Mouse (Mus musculus): ENCODE data around the gene Lgals7. TPM values are rescaled to one million over a fixed set of nuclear protein-coding genes. Genes with fewer than 3 reads are reported as not detected.

Gene Lgals7
- polyA plus RNA-seq (2016; fragmentation: Nextera tagmentation; extraction: Ambion mirVana): 3.1 and 3.5 TPM in 2 replicates

- Histone ChIP-seq H3K36me3 (no peaks in the 10 kb centered on the region), H3K27ac (no peak within 1 kb of the TSS), H3K4me2 (replicated peaks) (no peak within 1 kb of the TSS), H3K9me3 (replicated peaks) (peaks cover 5% of the 10 kb centered on the region; the same call in 1 of the 2 replicates), H3K9ac (no peak within 1 kb of the TSS), H3K4me3 (no peak within 1 kb of the TSS), H3K27me3 (0 out of 2 replicates have a peak, but pooled peaks cover 3% of the 10 kb centered on the region), H3K4me1 (peaks cover 14% of the 10 kb centered on the region; the same call in 1 of the 2 replicates)
- 85% methylated on average over 6 of the region's 6 CpGs for WGBS
- ATAC-seq (ENCODE audit: low FRiP score): no peak
Measured at GRCm38 (mm10) chr7:28863540-28863939, at the start of gene Lgals7. Gene Lgals7, plus strand, starts transcription at chr7:28863853.

DNA sequence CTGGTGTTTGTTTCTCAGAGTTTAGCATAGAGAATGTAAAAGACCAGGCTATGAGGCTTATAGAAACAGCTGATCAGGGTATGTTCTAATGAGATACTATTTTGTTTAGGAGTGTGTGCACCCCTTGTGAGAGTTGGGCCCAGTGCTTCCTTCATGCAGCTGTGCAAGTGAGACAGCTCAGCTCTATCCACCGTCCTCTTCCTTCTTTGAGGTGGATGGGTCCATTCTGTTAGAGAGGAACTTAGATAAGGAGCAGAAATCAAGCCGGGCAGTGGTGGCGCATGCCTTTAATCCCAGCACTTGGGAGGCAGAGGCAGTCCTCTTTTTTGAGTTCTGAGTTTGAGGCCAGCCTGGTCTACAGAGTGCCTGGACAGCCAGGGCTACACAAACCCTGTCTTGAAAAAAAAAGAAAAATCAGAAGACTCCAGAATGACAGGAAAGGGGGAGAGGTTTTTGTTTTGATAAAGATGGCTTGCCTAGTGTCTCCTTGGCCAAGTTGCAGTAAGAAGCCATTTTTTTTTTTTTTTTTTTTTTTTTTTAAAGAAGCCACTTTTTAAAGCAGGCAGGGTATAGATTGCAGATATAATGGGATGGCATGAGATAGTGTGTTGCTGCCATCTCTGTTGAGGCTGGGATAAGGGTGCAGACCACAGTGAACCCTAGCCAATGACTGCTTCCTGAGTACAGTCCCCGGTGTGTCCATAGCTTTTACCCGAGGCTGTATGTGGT, 49.2 kb upstream of the Lgals7 start:
- no peak overlapping the region for H3K4me3 ChIP-seq
- no peaks in the 10 kb centered on the region for H3K9me3 ChIP-seq (replicated peaks)
- WGBS: 91% methylated on average over 5 of the region's 5 CpGs
- H3K27ac ChIP-seq: no peak overlapping the region
- H3K9ac ChIP-seq: no peak overlapping the region
- no peak overlapping the region for H3K4me2 ChIP-seq (replicated peaks)
- H3K36me3 ChIP-seq: peaks cover 73% of the 10 kb centered on the region
- no peaks in the 10 kb centered on the region for H3K27me3 ChIP-seq
- ATAC-seq (ENCODE audit: low FRiP score): no peak
- H3K4me1 ChIP-seq: peaks cover 68% of the 10 kb centered on the region

GRCm38 (mm10) chr7:28815230-28815629, 48.4 kb upstream of the Lgals7 start:
- peaks cover 73% of the 10 kb centered on the region for H3K4me1 ChIP-seq
- no peaks in the 10 kb centered on the region for H3K27me3 ChIP-seq
- 92% methylated on average over 9 of the region's 9 CpGs for WGBS
- peaks cover 80% of the 10 kb centered on the region for H3K36me3 ChIP-seq
- no peak for ATAC-seq (ENCODE audit: low FRiP score)
- no peak overlapping the region for H3K9ac ChIP-seq
- peak overlapping the region; percentile 49; the same call in 1 of the 2 replicates for H3K27ac ChIP-seq
- no peak overlapping the region for H3K4me3 ChIP-seq
- H3K4me2 ChIP-seq (replicated peaks): peak overlapping the region; percentile 3; the same call in 1 of the 2 replicates
- no peaks in the 10 kb centered on the region for H3K9me3 ChIP-seq (replicated peaks)

DNA sequence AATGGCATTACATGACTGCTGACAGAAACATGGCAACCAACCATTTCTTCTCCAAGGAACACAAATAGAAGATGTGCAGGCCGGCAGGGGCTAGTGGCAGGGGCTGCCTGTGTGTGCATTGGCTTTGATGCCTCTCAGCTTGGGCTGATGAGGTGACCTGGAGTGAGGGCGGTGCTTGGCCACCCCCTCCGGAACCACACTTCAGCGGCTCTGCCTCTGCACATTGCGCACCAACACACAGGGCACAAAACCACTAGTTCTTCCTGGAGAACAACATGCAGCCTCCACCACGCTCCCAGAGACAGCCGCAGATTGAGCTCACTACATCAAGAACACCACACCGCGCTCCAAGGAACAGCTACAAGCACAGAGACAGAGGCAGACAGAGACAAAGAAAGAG, 47.5 kb upstream of the Lgals7 start:
- Histone ChIP-seq H3K4me1 (peaks cover 80% of the 10 kb centered on the region), H3K4me2 (replicated peaks) (no peak overlapping the region), H3K9ac (0 out of 2 replicates have a peak overlapping the region, but pooled peaks have one; percentile 32), H3K4me3 (no peak overlapping the region), H3K27ac (no peak overlapping the region), H3K36me3 (peaks cover 90% of the 10 kb centered on the region), H3K9me3 (replicated peaks) (no peaks in the 10 kb centered on the region), H3K27me3 (no peaks in the 10 kb centered on the region)
- WGBS: 85% methylated on average over 9 of the region's 9 CpGs
- ATAC-seq (ENCODE audit: low FRiP score): no peak

GRCm38 (mm10) chr7:28816920-28817319, 46.7 kb upstream of the Lgals7 start:
- Histone ChIP-seq H3K27me3 (no peaks in the 10 kb centered on the region), H3K4me3 (no peak overlapping the region; the same call in 1 of the 2 replicates), H3K36me3 (peaks cover 94% of the 10 kb centered on the region), H3K4me1 (peaks cover 79% of the 10 kb centered on the region), H3K27ac (no peak overlapping the region), H3K9me3 (replicated peaks) (no peaks in the 10 kb centered on the region), H3K4me2 (replicated peaks) (no peak overlapping the region; the same call in 1 of the 2 replicates), H3K9ac (no peak overlapping the region)
- ATAC-seq (ENCODE audit: low FRiP score): no peak
- WGBS: 92% methylated on average over 10 of the region's 10 CpGs

- WGBS: 77% methylated on average over 6 of the region's 6 CpGs
- peaks cover 73% of the 10 kb centered on the region for H3K4me1 ChIP-seq
- no peak for ATAC-seq (ENCODE audit: low FRiP score)
- no peak overlapping the region; the same call in 1 of the 2 replicates for H3K9ac ChIP-seq
- no peaks in the 10 kb centered on the region for H3K9me3 ChIP-seq (replicated peaks)
- no peak overlapping the region for H3K27ac ChIP-seq
- H3K4me3 ChIP-seq: no peak overlapping the region
- no peak overlapping the region for H3K4me2 ChIP-seq (replicated peaks)
- H3K36me3 ChIP-seq: peaks cover 95% of the 10 kb centered on the region
- no peaks in the 10 kb centered on the region for H3K27me3 ChIP-seq
Measured at GRCm38 (mm10) chr7:28817524-28817923, 46.1 kb upstream of the Lgals7 start.

DNA sequence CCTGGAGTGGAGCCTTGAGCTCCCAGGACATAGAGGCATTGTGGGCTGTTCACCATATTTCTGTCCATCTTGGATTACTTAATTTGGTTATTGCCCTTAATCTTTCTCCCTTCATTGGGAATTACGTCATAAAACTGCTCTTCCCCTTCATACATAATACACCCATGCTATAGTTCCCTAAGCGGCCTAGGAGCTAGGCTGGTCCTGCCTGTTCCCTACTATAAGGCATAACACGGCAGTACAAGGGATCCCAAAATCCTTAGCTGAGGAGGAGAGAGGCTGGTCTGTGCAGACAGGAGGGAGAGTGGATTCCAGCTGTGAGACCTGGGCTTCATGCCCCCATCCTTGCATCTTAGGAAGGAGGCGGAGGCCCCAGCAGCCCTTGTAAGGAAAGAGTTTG, 45.7 kb upstream of the Lgals7 start:
- Histone ChIP-seq H3K4me1 (peaks cover 68% of the 10 kb centered on the region), H3K27me3 (no peaks in the 10 kb centered on the region), H3K36me3 (peaks cover 95% of the 10 kb centered on the region), H3K4me2 (replicated peaks) (no peak overlapping the region), H3K9me3 (replicated peaks) (no peaks in the 10 kb centered on the region), H3K9ac (no peak overlapping the region; the same call in 1 of the 2 replicates), H3K4me3 (no peak overlapping the region), H3K27ac (peak overlapping the region; percentile 6; the same call in 1 of the 2 replicates)
- 80% methylated on average over 4 of the region's 4 CpGs for WGBS
- ATAC-seq (ENCODE audit: low FRiP score): no peak

DNA sequence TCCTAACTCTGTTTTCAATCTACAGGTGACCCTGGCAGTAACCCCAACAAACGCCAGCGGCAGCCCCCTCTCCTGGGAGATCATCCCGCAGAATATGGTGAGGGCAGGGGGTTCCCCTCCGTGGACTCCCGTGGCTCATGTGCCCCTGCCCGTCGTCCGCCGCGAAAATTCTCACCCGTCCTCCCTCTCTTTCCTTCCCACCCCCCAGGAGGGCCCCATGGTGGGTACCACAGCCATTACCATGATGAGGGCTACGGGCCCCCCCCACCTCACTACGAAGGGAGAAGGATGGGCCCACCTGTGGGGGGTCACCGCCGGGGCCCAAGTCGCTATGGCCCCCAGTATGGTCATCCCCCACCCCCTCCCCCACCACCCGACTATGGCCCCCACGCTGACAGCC, 45.2 kb upstream of the Lgals7 start:
- Histone ChIP-seq H3K36me3 (peaks cover 92% of the 10 kb centered on the region), H3K27ac (no peak overlapping the region), H3K9me3 (replicated peaks) (no peaks in the 10 kb centered on the region), H3K4me2 (replicated peaks) (no peak overlapping the region), H3K9ac (no peak overlapping the region), H3K4me1 (peaks cover 64% of the 10 kb centered on the region), H3K27me3 (no peaks in the 10 kb centered on the region), H3K4me3 (no peak overlapping the region)
- no peak for ATAC-seq (ENCODE audit: low FRiP score)
- 72% methylated on average over 18 of the region's 18 CpGs for WGBS

- Histone ChIP-seq H3K4me2 (replicated peaks) (no peak overlapping the region), H3K4me1 (peaks cover 60% of the 10 kb centered on the region), H3K36me3 (peaks cover 87% of the 10 kb centered on the region), H3K4me3 (no peak overlapping the region), H3K9me3 (replicated peaks) (no peaks in the 10 kb centered on the region), H3K27ac (no peak overlapping the region), H3K27me3 (no peaks in the 10 kb centered on the region), H3K9ac (no peak overlapping the region)
- no peak for ATAC-seq (ENCODE audit: low FRiP score)
- WGBS: 88% methylated on average over 4 of the region's 4 CpGs
Measured at GRCm38 (mm10) chr7:28818861-28819452, 44.7 kb upstream of the Lgals7 start.

- no peaks in the 10 kb centered on the region for H3K27me3 ChIP-seq
- H3K9me3 ChIP-seq (replicated peaks): no peaks in the 10 kb centered on the region
- 83% methylated on average over 4 of the region's 4 CpGs for WGBS
- ATAC-seq (ENCODE audit: low FRiP score): no peak
- H3K4me1 ChIP-seq: peaks cover 57% of the 10 kb centered on the region
- H3K36me3 ChIP-seq: peaks cover 81% of the 10 kb centered on the region
- peak overlapping the region; percentile 80 for H3K27ac ChIP-seq
- 0 out of 2 replicates have a peak overlapping the region, but pooled peaks have one; percentile 27 for H3K9ac ChIP-seq
- no peak overlapping the region for H3K4me3 ChIP-seq
- peak overlapping the region; percentile 11; the same call in 1 of the 2 replicates for H3K4me2 ChIP-seq (replicated peaks)
Measured at GRCm38 (mm10) chr7:28819571-28819970, 44.1 kb upstream of the Lgals7 start.

- Histone ChIP-seq H3K4me2 (replicated peaks) (peak overlapping the region; percentile 11; the same call in 1 of the 2 replicates), H3K9ac (no peak overlapping the region; the same call in 1 of the 2 replicates), H3K4me1 (peaks cover 55% of the 10 kb centered on the region), H3K27me3 (no peaks in the 10 kb centered on the region), H3K4me3 (no peak overlapping the region), H3K27ac (peak overlapping the region; percentile 80), H3K9me3 (replicated peaks) (no peaks in the 10 kb centered on the region), H3K36me3 (peaks cover 72% of the 10 kb centered on the region)
- 35% methylated on average over 12 of the region's 12 CpGs for WGBS
- ATAC-seq (ENCODE audit: low FRiP score): peak; percentile 61
Measured at GRCm38 (mm10) chr7:28820358-28821260, 43.0 kb upstream of the Lgals7 start.
